Mouse (Mus musculus): ENCODE results near the gene Cers5. TPM values are rescaled to one million over a fixed set of nuclear protein-coding genes. Genes with fewer than 3 reads are reported as not detected.
A peak's percentile ranks its signal among the peaks of the same experiment; 100 is the strongest.
"Not testable (repeated sequence)": the region's sequence is repeated elsewhere in the genome, so short reads cannot be mapped to it uniquely, and the experiment has no call there.

Gene Cers5
- polyA plus RNA-seq (2015; fragmentation: Nextera tagmentation; extraction: Ambion mirVana): 58.4 and 61.1 TPM in 2 replicates

DNA sequence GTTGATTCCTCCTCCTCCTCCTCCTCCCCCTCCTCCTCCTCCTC lies at the start of gene Cers5:
TSS of gene Cers5 (minus strand) at position 5 of the 44 bp plus-strand sequence.
- not testable (repeated sequence) for H3K9me3 ChIP-seq, ATAC-seq, H3K27me3 ChIP-seq, H3K36me3 ChIP-seq
- peak within 1 kb of the TSS; percentile 67 for H3K4me2 ChIP-seq (replicated peaks)
- H3K27ac ChIP-seq: peak within 1 kb of the TSS; percentile 92
- peaks cover 19% of the 10 kb centered on the region for H3K4me1 ChIP-seq (replicated peaks)
- H3K4me3 ChIP-seq (replicated peaks): peak within 1 kb of the TSS; percentile 77
- H3K9ac ChIP-seq (replicated peaks): peak within 1 kb of the TSS; percentile 90

DNA sequence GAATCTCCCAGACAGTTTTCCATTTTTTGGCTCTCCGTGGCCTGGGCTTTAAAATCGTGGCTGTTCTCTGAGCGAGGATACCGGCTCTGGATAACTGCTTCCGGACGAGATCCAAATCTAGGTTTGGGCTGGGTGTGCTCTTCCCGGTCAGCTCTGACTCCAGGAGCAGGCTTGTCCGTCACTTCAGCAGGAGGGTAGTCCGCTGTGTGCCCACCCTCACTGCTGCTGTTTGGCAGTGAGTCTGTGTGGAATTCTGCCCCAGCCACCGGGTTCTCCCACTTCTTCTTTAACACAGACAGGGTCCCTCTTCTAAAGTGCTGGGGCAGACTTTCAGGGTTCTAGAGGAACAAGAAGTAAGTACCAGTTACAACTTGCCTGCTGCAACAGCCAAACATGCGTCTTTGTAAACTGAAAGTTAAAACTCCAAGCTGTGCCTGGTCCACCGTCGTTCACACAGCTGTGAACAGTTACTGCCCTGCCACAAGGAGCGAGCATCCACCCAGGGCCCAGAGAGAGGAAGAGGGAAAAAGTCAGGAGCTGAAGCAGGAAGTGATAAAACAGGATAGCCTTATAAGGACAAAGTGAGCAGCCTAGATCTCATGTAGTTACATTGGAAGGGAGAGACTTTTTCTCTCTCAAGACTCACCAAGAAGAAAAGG lies 47.1 kb upstream of the Cers5 start:
- no peak for ATAC-seq
- peak overlapping the region; percentile 87 for H3K27ac ChIP-seq
- H3K4me2 ChIP-seq (replicated peaks): peak overlapping the region; percentile 40
- H3K9ac ChIP-seq (replicated peaks): no peak overlapping the region
- H3K4me3 ChIP-seq (replicated peaks): peak overlapping the region; percentile 11
- H3K27me3 ChIP-seq: no peaks in the 10 kb centered on the region
- no peaks in the 10 kb centered on the region for H3K9me3 ChIP-seq
- H3K36me3 ChIP-seq: no peaks in the 10 kb centered on the region
- H3K4me1 ChIP-seq (replicated peaks): peaks cover 38% of the 10 kb centered on the region
- 78% methylated on average over 14 of the region's 14 CpGs for WGBS

DNA sequence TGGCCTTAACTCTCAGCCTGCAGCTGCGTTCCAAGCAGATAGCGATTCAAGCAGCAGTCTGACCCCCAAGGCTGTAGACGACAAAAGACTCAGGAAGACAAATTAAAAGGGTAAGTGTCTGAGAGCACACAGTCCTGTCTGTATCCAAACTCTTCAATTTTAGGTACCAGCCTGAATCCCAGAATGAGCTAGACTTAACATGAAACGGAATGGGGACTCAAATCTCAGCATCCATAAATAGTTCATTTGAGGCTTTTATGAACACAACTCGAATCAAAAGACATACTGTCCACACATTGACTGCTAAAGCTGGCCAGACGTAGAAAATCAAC lies 46.4 kb upstream of the Cers5 start:
- WGBS: 31% methylated on average over 6 of the region's 6 CpGs
- 0 out of 2 replicates have a peak overlapping the region, but pooled peaks have one; percentile 24 for H3K9ac ChIP-seq (replicated peaks)
- peak overlapping the region; percentile 40 for H3K4me2 ChIP-seq (replicated peaks)
- peaks cover 38% of the 10 kb centered on the region for H3K4me1 ChIP-seq (replicated peaks)
- no peaks in the 10 kb centered on the region for H3K9me3 ChIP-seq
- ATAC-seq: no peak
- H3K27ac ChIP-seq: peak overlapping the region; percentile 87
- no peaks in the 10 kb centered on the region for H3K36me3 ChIP-seq
- no peaks in the 10 kb centered on the region for H3K27me3 ChIP-seq
- peak overlapping the region; percentile 13 for H3K4me3 ChIP-seq (replicated peaks)

DNA sequence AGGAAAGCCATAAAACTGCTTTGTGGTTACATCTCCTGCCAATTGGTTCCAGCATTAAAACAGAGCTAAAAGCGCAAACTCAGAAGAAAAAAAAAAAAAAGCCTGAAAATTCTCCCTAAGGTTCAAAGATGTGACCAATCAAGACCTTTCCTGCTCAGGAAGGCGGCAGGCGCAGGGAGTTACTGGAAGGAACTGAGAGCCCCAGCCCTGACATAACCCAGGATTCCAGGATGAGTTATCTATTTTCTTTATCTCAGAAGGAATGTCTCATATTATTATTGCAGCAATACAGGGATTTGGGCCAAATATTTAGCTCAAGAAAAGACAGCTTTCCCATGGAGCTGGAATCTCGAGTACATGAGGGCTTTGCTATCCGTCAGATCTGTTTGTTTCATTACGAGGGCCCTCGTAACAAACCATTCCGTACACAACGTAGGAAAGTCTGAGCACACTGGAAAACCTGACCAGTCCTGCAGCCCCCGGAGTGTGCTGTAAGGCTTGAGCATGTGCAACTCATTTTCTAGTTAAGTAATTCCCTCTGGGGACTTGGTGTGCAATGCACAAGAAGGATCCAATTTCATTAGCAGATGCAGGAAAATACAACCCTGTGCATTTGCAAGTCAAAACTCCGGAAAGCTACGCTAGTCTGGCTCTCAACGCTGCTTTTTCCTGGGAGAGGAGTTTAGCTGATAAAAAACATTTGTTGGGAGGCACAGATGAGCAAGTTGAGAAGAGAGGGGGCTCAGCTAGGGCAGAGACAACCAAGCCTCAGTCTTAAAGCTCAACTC lies 45.8 kb upstream of the Cers5 start:
- Histone ChIP-seq H3K27ac (peak overlapping the region; percentile 87), H3K4me2 (replicated peaks) (peak overlapping the region; percentile 40), H3K36me3 (no peaks in the 10 kb centered on the region), H3K4me3 (replicated peaks) (peak overlapping the region; percentile 13), H3K9me3 (no peaks in the 10 kb centered on the region), H3K27me3 (no peaks in the 10 kb centered on the region), H3K9ac (replicated peaks) (peak overlapping the region; percentile 24; the same call in 1 of the 2 replicates), H3K4me1 (replicated peaks) (peaks cover 38% of the 10 kb centered on the region)
- 14% methylated on average over 13 of the region's 13 CpGs for WGBS
- ATAC-seq: peak; percentile 80; the same call in 1 of the 2 replicates

DNA sequence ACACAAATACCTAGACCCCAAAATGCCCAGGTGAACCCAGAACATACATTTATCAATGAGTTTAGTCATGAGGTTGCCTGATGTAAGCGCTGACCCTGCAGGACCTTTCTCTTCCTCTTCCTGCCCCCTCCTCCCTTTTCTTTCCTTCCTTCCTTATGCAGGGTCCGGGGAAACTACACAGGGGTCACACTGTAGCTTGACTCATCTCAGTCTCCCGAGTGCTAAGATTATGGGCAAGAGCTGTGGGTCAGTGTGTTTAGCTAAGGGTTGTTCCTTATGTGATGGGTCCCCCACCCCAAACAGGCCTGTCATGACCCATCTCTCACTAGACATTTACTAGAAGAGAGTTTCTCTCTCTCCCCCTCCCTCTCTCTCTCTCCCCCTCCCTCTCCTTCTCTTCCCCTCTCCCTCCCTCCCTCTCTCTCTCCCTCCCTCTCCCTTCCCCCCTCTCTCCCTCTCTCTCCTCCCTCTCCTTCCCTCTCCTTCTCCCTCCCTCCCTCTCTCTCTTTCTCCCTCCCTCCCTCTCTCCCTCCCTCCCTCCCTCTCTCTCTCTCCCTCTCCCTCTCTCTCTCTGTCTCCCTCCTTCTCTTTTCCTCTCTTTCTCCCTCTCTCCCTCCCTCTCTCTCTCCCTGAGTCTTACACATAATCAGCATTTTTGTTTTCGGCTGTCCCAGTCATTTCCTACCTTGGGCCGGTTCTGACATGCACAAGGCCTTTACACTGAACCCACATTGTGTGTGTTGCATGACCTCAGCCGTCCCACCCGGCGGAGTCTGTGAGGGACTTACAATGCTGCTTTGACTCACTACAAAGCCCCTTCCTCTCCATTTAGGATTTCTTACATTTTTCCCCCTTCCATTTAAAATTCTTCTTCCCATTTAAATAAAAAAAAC lies 44.9 kb upstream of the Cers5 start:
- Histone ChIP-seq H3K4me2 (replicated peaks) (0 out of 2 replicates have a peak overlapping the region, but pooled peaks have one; percentile 40), H3K36me3 (no peaks in the 10 kb centered on the region), H3K27me3 (no peaks in the 10 kb centered on the region), H3K9ac (replicated peaks) (no peak overlapping the region), H3K9me3 (no peaks in the 10 kb centered on the region), H3K4me1 (replicated peaks) (peaks cover 38% of the 10 kb centered on the region), H3K4me3 (replicated peaks) (no peak overlapping the region), H3K27ac (peak overlapping the region; percentile 87)
- 35% methylated on average over 8 of the region's 8 CpGs for WGBS
- ATAC-seq: 0 out of 2 replicates have a peak, but pooled peaks have one; percentile 43

DNA sequence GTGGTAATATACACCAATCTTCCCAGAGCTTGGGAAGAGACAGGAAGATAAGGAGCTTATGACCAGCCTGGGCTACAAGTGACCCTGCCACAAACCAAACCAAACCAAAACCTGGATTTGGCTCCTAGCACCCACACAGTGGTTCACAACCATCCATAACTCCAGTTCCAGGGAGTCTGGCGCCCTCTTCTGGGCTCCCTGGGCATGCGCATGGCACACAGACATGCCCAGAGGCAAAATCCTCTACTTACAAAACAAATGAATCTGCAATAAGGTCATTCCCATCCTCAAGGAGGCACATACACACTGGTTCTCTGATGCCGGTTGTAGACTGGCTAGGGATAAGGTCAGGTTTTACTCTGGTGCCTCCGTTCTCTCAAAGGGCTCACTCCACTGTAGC lies 43.3 kb upstream of the Cers5 start:
- H3K27ac ChIP-seq: no peak overlapping the region
- H3K36me3 ChIP-seq: no peaks in the 10 kb centered on the region
- H3K9me3 ChIP-seq: no peaks in the 10 kb centered on the region
- no peaks in the 10 kb centered on the region for H3K27me3 ChIP-seq
- WGBS: 91% methylated on average over 4 of the region's 4 CpGs
- H3K4me3 ChIP-seq (replicated peaks): no peak overlapping the region
- H3K9ac ChIP-seq (replicated peaks): no peak overlapping the region
- H3K4me2 ChIP-seq (replicated peaks): no peak overlapping the region
- no peak for ATAC-seq
- peaks cover 35% of the 10 kb centered on the region for H3K4me1 ChIP-seq (replicated peaks)

DNA sequence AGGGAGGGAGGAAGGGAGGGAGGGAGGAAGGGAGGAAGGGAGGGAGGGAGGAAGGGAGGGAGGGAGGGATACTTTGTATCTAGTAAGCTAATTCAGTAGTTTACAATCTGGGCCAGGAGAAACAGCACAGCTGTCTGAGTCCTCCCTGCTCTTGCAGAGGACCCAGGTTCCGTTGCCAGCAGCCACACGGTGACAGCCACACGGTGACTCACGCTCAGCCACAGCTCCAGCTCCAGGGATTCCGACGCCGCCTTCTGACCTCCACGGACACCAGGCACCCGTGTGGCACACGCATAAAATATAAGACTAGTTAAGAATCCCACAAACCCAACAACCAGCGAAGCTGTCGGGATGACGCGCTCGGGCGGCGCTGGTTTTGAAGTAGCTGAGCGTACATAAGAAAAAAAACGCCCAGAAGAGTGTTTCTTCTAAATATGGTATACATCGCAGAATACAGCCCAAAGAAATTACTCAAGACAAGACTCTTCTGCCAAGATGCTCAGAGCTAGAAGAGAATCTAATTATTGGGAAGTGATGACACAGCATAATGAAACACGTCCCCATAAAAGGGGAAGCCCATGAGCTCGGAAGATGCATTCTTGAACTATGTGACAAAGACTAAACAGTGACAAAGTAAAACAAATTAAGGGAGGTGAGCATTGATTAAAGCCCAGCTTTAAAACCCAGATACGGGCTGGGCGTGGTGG lies 42.0 kb upstream of the Cers5 start:
- no peak overlapping the region for H3K27ac ChIP-seq
- H3K4me3 ChIP-seq (replicated peaks): no peak overlapping the region
- 94% methylated on average over 24 of the region's 24 CpGs for WGBS
- H3K9me3 ChIP-seq: no peaks in the 10 kb centered on the region
- H3K36me3 ChIP-seq: no peaks in the 10 kb centered on the region
- peaks cover 28% of the 10 kb centered on the region for H3K4me1 ChIP-seq (replicated peaks)
- H3K27me3 ChIP-seq: no peaks in the 10 kb centered on the region
- H3K9ac ChIP-seq (replicated peaks): no peak overlapping the region
- no peak overlapping the region for H3K4me2 ChIP-seq (replicated peaks)
- ATAC-seq: no peak

DNA sequence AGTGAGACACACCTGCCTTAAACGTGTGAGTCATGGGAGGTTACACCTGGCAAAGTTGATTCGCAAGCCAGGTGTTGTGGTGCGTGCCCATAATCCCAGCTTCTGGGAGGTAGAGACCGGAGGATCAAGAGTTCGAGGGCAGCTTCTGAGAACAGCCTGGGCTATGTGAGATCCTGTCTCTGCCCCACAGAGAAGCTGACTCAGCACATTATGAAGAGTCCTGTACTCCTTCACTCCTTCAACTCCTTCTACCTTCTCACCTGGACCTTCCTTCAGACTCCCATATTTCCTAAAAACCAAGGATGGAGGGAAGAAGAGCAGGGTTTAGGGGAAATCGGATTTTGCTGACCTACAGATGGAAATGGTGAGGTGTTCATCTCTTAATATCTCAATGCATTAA lies 41.0 kb upstream of the Cers5 start:
- Histone ChIP-seq H3K27me3 (no peaks in the 10 kb centered on the region), H3K4me1 (replicated peaks) (peaks cover 18% of the 10 kb centered on the region), H3K9me3 (no peaks in the 10 kb centered on the region), H3K27ac (no peak overlapping the region), H3K9ac (replicated peaks) (no peak overlapping the region), H3K36me3 (no peaks in the 10 kb centered on the region), H3K4me3 (replicated peaks) (no peak overlapping the region), H3K4me2 (replicated peaks) (no peak overlapping the region)
- WGBS: 91% methylated on average over 6 of the region's 6 CpGs
- ATAC-seq: no peak

DNA sequence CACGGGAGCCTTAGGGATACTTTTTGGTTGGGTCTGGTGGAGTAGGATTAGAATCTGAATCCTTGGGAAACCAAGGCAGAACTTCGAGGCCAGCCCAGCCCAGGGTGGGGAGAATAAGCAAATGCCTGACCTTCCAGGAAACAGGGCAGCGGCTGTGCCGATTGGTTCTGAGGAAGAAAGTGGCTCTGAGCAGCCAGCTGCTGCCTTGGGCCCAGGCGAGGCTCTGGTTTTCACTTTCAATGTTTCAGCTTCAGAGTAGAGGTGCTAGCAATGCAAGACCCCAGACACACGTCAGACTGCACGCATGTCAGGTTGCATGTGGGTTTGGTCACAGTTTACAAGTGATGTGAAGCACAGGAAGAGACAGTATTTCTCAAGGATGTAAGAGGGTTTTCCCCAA lies 39.4 kb upstream of the Cers5 start:
- H3K27me3 ChIP-seq: no peaks in the 10 kb centered on the region
- no peak overlapping the region for H3K9ac ChIP-seq (replicated peaks)
- peaks cover 20% of the 10 kb centered on the region for H3K4me1 ChIP-seq (replicated peaks)
- ATAC-seq: no peak
- WGBS: 78% methylated on average over 7 of the region's 7 CpGs
- H3K9me3 ChIP-seq: no peaks in the 10 kb centered on the region
- H3K36me3 ChIP-seq: no peaks in the 10 kb centered on the region
- no peak overlapping the region for H3K4me3 ChIP-seq (replicated peaks)
- no peak overlapping the region for H3K4me2 ChIP-seq (replicated peaks)
- no peak overlapping the region for H3K27ac ChIP-seq

DNA sequence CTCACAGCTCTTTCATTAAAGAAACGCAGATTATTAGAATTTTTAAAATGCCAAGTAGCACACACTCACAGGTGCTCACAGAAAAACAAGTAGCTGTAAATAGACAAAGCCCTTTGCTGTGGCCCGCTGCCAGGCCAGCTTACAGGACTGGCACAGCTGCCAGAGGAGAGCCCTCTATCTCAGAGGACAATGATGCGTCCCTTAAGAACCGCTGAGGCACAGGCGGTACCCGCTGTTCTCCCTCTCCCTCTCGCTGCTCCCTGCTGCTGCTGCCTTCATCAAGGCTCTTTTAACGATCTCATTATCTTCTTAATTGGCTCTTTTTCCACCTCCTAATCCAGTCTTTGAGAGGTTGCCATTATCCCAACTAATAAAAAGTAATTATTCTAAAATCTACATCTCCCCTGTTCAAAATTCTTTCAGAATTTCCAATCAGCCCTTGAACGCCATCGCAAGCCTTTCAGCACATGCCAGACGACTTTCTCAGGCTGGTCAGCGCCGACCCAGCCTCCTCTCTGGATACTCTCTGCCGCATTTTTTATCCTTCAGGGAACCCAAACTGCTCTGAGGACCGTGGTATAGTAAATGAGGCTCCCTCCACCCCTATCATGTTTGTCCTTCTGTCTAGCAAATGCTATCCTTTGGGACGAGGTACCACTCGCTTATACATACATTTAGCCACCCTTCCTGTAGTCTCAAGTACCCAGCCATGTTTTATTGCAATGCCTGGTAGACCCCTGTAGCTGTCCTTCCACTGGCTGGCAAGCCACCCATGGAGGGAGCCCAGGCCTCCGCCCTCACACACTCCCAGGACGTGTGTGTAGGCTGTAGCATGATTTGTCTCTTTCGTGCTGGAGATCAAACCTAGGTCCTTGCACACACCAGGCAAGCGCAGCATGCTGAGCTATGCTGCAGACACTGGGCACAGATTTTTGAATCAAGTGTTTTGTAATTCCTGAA lies 35.4 kb upstream of the Cers5 start:
- 19% methylated on average over 21 of the region's 21 CpGs for WGBS
- no peak overlapping the region for H3K4me3 ChIP-seq (replicated peaks)
- H3K9ac ChIP-seq (replicated peaks): peak overlapping the region; percentile 46
- H3K4me2 ChIP-seq (replicated peaks): peak overlapping the region; percentile 27
- H3K27ac ChIP-seq: peak overlapping the region; percentile 88
- ATAC-seq: peak; percentile 95
- 0 out of 2 replicates have a peak, but pooled peaks cover 7% of the 10 kb centered on the region for H3K36me3 ChIP-seq
- H3K9me3 ChIP-seq: no peaks in the 10 kb centered on the region
- H3K27me3 ChIP-seq: no peaks in the 10 kb centered on the region
- H3K4me1 ChIP-seq (replicated peaks): peaks cover 31% of the 10 kb centered on the region

DNA sequence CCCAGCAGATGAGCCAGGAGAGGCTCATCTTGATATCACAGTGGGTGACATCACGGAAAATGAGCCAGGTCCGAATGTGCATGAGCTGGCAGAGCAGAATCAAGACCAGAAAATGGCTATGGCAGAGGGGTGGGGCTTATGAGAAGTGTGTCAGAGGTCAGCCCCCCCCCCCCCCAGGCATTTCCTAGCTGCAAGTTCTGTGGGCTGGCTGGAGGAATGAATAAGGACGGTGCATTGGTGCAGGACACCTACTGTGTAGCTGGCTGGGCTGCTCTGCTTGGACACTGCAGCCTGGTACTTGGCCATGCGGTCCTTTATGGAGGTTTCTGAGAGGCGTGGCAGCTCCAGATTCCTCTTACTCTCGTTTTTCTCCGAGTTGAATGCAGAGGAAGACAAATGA lies 33.5 kb upstream of the Cers5 start:
- H3K9me3 ChIP-seq: no peaks in the 10 kb centered on the region
- H3K4me3 ChIP-seq (replicated peaks): no peak overlapping the region
- no peak overlapping the region for H3K9ac ChIP-seq (replicated peaks)
- no peak for ATAC-seq
- H3K27me3 ChIP-seq: no peaks in the 10 kb centered on the region
- WGBS: 27% methylated on average over 7 of the region's 7 CpGs
- no peak overlapping the region for H3K4me2 ChIP-seq (replicated peaks)
- H3K36me3 ChIP-seq: 0 out of 2 replicates have a peak, but pooled peaks cover 7% of the 10 kb centered on the region
- peaks cover 35% of the 10 kb centered on the region for H3K4me1 ChIP-seq (replicated peaks)
- H3K27ac ChIP-seq: 0 out of 2 replicates have a peak overlapping the region, but pooled peaks have one; percentile 30

Measured in midbrain, embryonic 13.5 days (tissue).